Mouse (Mus musculus): Measurements from ENCODE around the gene Cbfa2t3.

Gene Cbfa2t3

GRCm38 (mm10) chr8:122712411-122713156 is 13.7 kb upstream of the Cbfa2t3 start:
- H3K4me1 ChIP-seq (replicated peaks; ENCODE audit: low read depth, low read length): peaks cover 9% of the 10 kb centered on the region
- peaks cover 21% of the 10 kb centered on the region for H3K27me3 ChIP-seq (ENCODE audit: insufficient read depth, low read length)
- no peak overlapping the region for H3K4me3 ChIP-seq (replicated peaks; ENCODE audit: low read length)
- no peak for TF ChIP-seq NANOG (IDR thresholded peaks at IDR 0.05; ENCODE audit: borderline replicate concordance, low read length)
- TF ChIP-seq POU5F1 (IDR thresholded peaks at IDR 0.05; ENCODE audit: borderline replicate concordance, low read length): no peak
- TF ChIP-seq CTCF (conservative IDR thresholded peaks at IDR 0.05; ENCODE audit: low read length): no peak
- no peaks in the 10 kb centered on the region for H3K36me3 ChIP-seq (ENCODE audit: insufficient read depth, low read length)
- no peaks in the 10 kb centered on the region for H3K9me3 ChIP-seq (ENCODE audit: low read length)

GRCm38 (mm10) chr8:122711891-122712365 is 13.0 kb upstream of the Cbfa2t3 start:
- Histone ChIP-seq H3K4me3 (replicated peaks; ENCODE audit: low read length) (no peak overlapping the region), H3K9me3 (ENCODE audit: low read length) (no peaks in the 10 kb centered on the region), H3K36me3 (ENCODE audit: insufficient read depth, low read length) (no peaks in the 10 kb centered on the region), H3K4me1 (replicated peaks; ENCODE audit: low read depth, low read length) (peaks cover 9% of the 10 kb centered on the region), H3K27me3 (ENCODE audit: insufficient read depth, low read length) (peaks cover 16% of the 10 kb centered on the region)
- TF ChIP-seq POU5F1 (IDR thresholded peaks at IDR 0.05; ENCODE audit: borderline replicate concordance, low read length) (no peak), NANOG (IDR thresholded peaks at IDR 0.05; ENCODE audit: borderline replicate concordance, low read length) (no peak), CTCF (conservative IDR thresholded peaks at IDR 0.05; ENCODE audit: low read length) (no peak)

- Histone ChIP-seq H3K4me1 (replicated peaks; ENCODE audit: low read depth, low read length) (peaks cover 12% of the 10 kb centered on the region), H3K27me3 (ENCODE audit: insufficient read depth, low read length) (peaks cover 12% of the 10 kb centered on the region), H3K4me3 (replicated peaks; ENCODE audit: low read length) (no peak overlapping the region), H3K9me3 (ENCODE audit: low read length) (no peaks in the 10 kb centered on the region), H3K36me3 (ENCODE audit: insufficient read depth, low read length) (no peaks in the 10 kb centered on the region)
- TF ChIP-seq NANOG (IDR thresholded peaks at IDR 0.05; ENCODE audit: borderline replicate concordance, low read length) (no peak), POU5F1 (IDR thresholded peaks at IDR 0.05; ENCODE audit: borderline replicate concordance, low read length) (no peak), CTCF (conservative IDR thresholded peaks at IDR 0.05; ENCODE audit: low read length) (no peak)
Observed at GRCm38 (mm10) chr8:122711480-122711879, 12.6 kb upstream of the Cbfa2t3 start.

- TF ChIP-seq POU5F1 (IDR thresholded peaks at IDR 0.05; ENCODE audit: borderline replicate concordance, low read length): no peak
- no peak for TF ChIP-seq NANOG (IDR thresholded peaks at IDR 0.05; ENCODE audit: borderline replicate concordance, low read length)
- no peak for TF ChIP-seq CTCF (conservative IDR thresholded peaks at IDR 0.05; ENCODE audit: low read length)
- Histone ChIP-seq H3K9me3 (ENCODE audit: low read length) (no peaks in the 10 kb centered on the region), H3K4me1 (replicated peaks; ENCODE audit: low read depth, low read length) (peaks cover 28% of the 10 kb centered on the region), H3K36me3 (ENCODE audit: insufficient read depth, low read length) (no peaks in the 10 kb centered on the region), H3K4me3 (replicated peaks; ENCODE audit: low read length) (peak overlapping the region; percentile 39), H3K27me3 (ENCODE audit: insufficient read depth, low read length) (peaks cover 10% of the 10 kb centered on the region)
Observed at GRCm38 (mm10) chr8:122709340-122710111, 10.6 kb upstream of the Cbfa2t3 start.

GRCm38 (mm10) chr8:122707184-122707583 is 8.3 kb upstream of the Cbfa2t3 start:
- peaks cover 10% of the 10 kb centered on the region for H3K27me3 ChIP-seq (ENCODE audit: insufficient read depth, low read length)
- no peak overlapping the region for H3K4me3 ChIP-seq (replicated peaks; ENCODE audit: low read length)
- peaks cover 30% of the 10 kb centered on the region for H3K4me1 ChIP-seq (replicated peaks; ENCODE audit: low read depth, low read length)
- no peaks in the 10 kb centered on the region for H3K9me3 ChIP-seq (ENCODE audit: low read length)
- H3K36me3 ChIP-seq (ENCODE audit: insufficient read depth, low read length): no peaks in the 10 kb centered on the region
- TF ChIP-seq NANOG (IDR thresholded peaks at IDR 0.05; ENCODE audit: borderline replicate concordance, low read length): no peak
- TF ChIP-seq POU5F1 (IDR thresholded peaks at IDR 0.05; ENCODE audit: borderline replicate concordance, low read length): no peak
- TF ChIP-seq CTCF (conservative IDR thresholded peaks at IDR 0.05; ENCODE audit: low read length): no peak

GRCm38 (mm10) chr8:122705901-122706561 is 7.1 kb upstream of the Cbfa2t3 start:
- Histone ChIP-seq H3K27me3 (ENCODE audit: insufficient read depth, low read length) (peaks cover 9% of the 10 kb centered on the region), H3K36me3 (ENCODE audit: insufficient read depth, low read length) (no peaks in the 10 kb centered on the region), H3K4me3 (replicated peaks; ENCODE audit: low read length) (no peak overlapping the region), H3K9me3 (ENCODE audit: low read length) (no peaks in the 10 kb centered on the region), H3K4me1 (replicated peaks; ENCODE audit: low read depth, low read length) (peaks cover 30% of the 10 kb centered on the region)
- TF ChIP-seq POU5F1 (IDR thresholded peaks at IDR 0.05; ENCODE audit: borderline replicate concordance, low read length) (no peak), NANOG (IDR thresholded peaks at IDR 0.05; ENCODE audit: borderline replicate concordance, low read length) (no peak)

GRCm38 (mm10) chr8:122704612-122705011 is 5.7 kb upstream of the Cbfa2t3 start:
- H3K9me3 ChIP-seq (ENCODE audit: low read length): no peaks in the 10 kb centered on the region
- H3K4me1 ChIP-seq (replicated peaks; ENCODE audit: low read depth, low read length): peaks cover 25% of the 10 kb centered on the region
- H3K4me3 ChIP-seq (replicated peaks; ENCODE audit: low read length): no peak overlapping the region
- H3K36me3 ChIP-seq (ENCODE audit: insufficient read depth, low read length): no peaks in the 10 kb centered on the region
- H3K27me3 ChIP-seq (ENCODE audit: insufficient read depth, low read length): peaks cover 6% of the 10 kb centered on the region; the same call in 1 of the 2 replicates
- TF ChIP-seq CTCF (conservative IDR thresholded peaks at IDR 0.05; ENCODE audit: low read length) (no peak), NANOG (IDR thresholded peaks at IDR 0.05; ENCODE audit: borderline replicate concordance, low read length) (no peak), POU5F1 (IDR thresholded peaks at IDR 0.05; ENCODE audit: borderline replicate concordance, low read length) (no peak)

- H3K27me3 ChIP-seq (ENCODE audit: insufficient read depth, low read length): peaks cover 3% of the 10 kb centered on the region; the same call in 1 of the 2 replicates
- H3K4me1 ChIP-seq (replicated peaks; ENCODE audit: low read depth, low read length): peaks cover 36% of the 10 kb centered on the region
- no peaks in the 10 kb centered on the region for H3K36me3 ChIP-seq (ENCODE audit: insufficient read depth, low read length)
- no peak overlapping the region for H3K4me3 ChIP-seq (replicated peaks; ENCODE audit: low read length)
- TF ChIP-seq NANOG (IDR thresholded peaks at IDR 0.05; ENCODE audit: borderline replicate concordance, low read length) (no peak), CTCF (conservative IDR thresholded peaks at IDR 0.05; ENCODE audit: low read length) (no peak), POU5F1 (IDR thresholded peaks at IDR 0.05; ENCODE audit: borderline replicate concordance, low read length) (no peak)
- H3K9me3 ChIP-seq (ENCODE audit: low read length): no peaks in the 10 kb centered on the region
Observed at GRCm38 (mm10) chr8:122702957-122703356, 4.0 kb upstream of the Cbfa2t3 start.

Data from E14TG2a.4 (cell line).